Mouse (Mus musculus): ENCODE measurements around the gene Rhof.

Rhof gene

GRCm38 (mm10) chr5:123132308-123133071 is at the start of gene Rhof:
Gene Rhof (minus strand): TSS chr5:123132692.
- in situ Hi-C loops (cut with MseI, MboI), result no loop called here

DNA sequence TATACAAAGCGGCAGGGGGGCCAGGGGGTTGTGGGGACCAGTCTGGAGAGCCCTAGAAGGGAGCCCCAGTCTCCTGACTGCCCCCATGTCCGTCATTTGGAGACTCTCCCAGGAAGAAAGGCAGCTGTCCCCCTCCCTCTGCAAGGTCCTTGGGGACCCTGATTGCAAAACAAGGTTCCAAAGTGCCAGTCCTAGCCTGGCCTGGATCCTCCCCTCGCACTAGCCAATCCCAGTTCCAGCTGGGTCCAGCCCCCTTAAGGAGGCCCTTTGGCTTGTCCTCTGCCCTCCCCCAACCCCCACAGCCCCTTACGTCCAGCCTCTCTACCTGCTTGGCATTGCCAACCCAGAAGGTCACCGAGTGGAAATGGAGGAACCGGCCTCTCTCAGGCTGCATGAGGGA is 49.0 kb upstream of the Rhof start:
- in situ Hi-C loops (cut with MseI, MboI), result no loop called here

GRCm38 (mm10) chr5:123180390-123180789 is 47.9 kb upstream of the Rhof start:
- in situ Hi-C loops (cut with MseI, MboI), result no loop called here

- in situ Hi-C loops (cut with MseI, MboI), result no loop called here
These were observed 46.3 kb upstream of the Rhof start for GRCm38 (mm10) chr5:123178792-123179191.

- in situ Hi-C loops (cut with MseI, MboI), result loop anchor here (5.0 kb wide), 2 partner anchors 104 to 109 kb away; partner anchors contain the start of gene Tmem120b (in 1 of the 2)
These were observed 39.3 kb upstream of the Rhof start for GRCm38 (mm10) chr5:123171646-123172350.

DNA sequence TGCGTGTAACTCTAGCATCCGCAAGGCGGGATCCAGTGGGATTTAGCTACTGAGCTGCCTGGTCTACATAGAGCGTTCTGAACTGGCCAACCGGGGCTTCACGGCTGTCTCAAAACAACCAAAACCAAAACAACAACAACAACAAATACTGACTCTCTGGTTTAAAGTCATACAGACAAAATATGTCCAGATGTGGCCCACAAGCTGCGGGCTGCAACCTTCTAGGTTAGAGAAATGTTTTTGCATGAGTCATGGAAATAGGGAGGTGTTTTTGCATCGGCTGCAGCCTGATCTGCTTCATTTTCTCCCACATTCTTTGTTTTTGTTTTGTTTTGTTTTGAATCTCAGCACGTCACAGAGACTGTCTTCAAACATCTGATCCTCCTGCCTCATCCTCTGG is 37.9 kb upstream of the Rhof start:
- in situ Hi-C loops (cut with MseI, MboI), result loop anchor here (5.0 kb wide), 2 partner anchors 103 to 108 kb away; partner anchors contain the start of gene Tmem120b (in 1 of the 2)

- in situ Hi-C loops (cut with MseI, MboI), result no loop called here
These were observed 36.8 kb upstream of the Rhof start, which contains the start of gene Psmd9 for GRCm38 (mm10) chr5:123169284-123169683. Gene Psmd9 (plus strand): TSS chr5:123169413.

DNA sequence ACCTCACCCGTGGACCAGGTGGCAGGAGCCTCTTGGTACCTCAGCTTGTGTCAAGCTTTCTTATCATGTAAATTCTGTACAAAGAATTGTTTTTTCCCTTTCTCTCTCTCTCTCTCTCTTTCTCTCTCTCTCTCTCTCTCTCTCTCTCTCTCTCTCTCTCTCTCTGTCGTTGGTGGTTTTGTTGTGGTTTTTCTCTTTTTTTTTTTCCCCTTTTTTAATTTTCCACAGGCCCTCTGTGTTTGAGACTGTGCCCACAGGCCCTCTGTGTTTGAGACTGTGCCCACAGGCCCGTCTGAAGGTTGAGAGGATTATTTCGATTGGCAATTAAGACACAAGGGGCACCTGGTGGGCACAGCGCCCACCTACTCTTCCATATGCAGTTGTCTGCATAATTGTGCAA is 35.1 kb upstream of the Rhof start:
- in situ Hi-C loops (cut with MseI, MboI), result no loop called here

- in situ Hi-C loops (cut with MseI, MboI), result no loop called here
These were observed 33.9 kb upstream of the Rhof start for GRCm38 (mm10) chr5:123166437-123166836.

GRCm38 (mm10) chr5:123162942-123163341 is 30.4 kb upstream of the Rhof start:
- in situ Hi-C loops (cut with MseI, MboI), result no loop called here

DNA sequence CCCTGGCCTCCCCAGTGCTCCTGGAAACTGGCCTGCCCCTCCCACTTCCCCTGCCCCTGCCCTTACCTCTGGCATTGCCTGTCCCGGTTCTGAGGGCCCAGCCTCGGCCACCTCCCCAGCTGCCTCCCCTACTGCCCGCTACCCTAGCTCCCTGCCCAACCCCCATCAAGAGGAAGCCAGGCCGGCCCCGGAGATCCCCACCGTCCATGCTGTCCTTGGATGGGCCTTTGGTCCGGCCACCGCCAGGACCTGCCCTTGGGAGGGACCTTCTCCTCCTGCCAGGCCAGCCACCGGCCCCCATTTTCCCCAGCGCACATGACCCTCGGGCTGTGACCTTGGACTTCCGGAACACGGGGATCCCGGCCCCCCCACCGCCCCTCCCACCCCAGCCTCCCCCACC is 27.8 kb upstream of the Rhof start:
- in situ Hi-C loops (cut with MseI, MboI), result no loop called here

GRCm38 (mm10) chr5:123159866-123160265 is 27.4 kb upstream of the Rhof start:
- in situ Hi-C loops (cut with MseI, MboI), result loop anchor here (5.0 kb wide), 1 partner anchor 38 kb away; no protein-coding TSS in a partner anchor

DNA sequence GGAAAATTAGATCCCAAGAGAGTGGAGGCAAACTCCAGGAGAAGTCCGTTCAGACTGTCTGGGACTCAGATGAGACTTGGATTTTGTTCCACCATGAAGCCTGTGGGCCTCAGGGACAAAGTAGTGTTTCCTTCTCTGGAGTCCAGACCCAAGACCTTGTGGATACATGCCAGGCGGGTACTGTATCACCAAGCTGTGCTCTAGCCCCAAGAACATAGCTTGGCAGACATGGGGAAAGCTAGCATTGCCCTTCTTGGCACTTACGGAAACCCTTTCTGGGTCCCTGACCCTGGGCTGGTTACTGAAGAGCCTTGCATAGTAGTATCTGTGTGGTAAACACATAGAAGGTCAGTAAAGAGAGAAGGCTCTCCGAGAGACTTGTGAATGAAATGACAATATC is 27.0 kb upstream of the Rhof start:
- in situ Hi-C loops (cut with MseI, MboI), result loop anchor here (5.0 kb wide), 1 partner anchor 37 kb away; no protein-coding TSS in a partner anchor

GRCm38 (mm10) chr5:123157972-123158371 is 25.5 kb upstream of the Rhof start:
- in situ Hi-C loops (cut with MseI, MboI), result loop anchor here (5.0 kb wide), 1 partner anchor 36 kb away; no protein-coding TSS in a partner anchor

DNA sequence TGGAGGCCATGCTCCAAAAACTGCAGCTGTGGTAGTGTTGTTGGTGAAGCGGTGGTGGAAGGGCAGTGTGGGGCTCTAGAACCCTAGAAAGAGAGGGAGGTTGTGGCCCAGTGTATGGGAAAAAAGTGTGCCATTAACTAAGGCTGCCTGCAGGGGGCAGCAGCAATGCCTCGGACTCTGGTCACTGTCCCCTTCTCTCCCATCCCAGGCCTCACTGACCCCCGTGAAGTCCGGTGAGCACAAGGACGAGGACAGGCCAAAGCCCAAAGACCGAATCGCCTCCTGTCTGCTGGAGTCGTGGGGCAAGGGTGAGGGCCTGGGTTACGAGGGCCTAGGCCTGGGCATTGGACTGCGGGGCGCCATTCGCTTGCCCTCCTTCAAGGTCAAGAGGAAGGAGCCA is 24.3 kb upstream of the Rhof start:
- in situ Hi-C loops (cut with MseI, MboI), result loop anchor here (5.0 kb wide), 1 partner anchor 34 kb away; no protein-coding TSS in a partner anchor

DNA sequence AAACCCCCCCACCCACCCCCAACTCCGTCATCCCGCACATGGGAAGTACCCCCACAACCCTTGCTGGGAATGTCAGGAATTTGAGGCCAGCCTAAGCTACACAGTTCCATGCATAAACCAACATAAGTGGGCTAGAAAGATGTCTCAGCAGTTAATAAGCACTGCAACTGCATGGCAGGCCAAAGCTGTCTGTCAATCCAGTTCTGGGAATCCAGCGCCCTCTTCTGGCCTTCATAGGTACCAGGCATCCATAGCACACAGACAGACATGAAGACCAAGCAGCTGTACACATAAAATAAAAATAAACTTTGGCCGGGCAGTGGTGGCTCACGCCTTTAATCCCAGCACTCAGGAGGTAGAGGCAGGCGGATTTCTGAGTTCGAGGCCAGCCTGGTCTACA is 22.9 kb upstream of the Rhof start:
- in situ Hi-C loops (cut with MseI, MboI), result loop anchor here (5.0 kb wide), 1 partner anchor 33 kb away; no protein-coding TSS in a partner anchor

DNA sequence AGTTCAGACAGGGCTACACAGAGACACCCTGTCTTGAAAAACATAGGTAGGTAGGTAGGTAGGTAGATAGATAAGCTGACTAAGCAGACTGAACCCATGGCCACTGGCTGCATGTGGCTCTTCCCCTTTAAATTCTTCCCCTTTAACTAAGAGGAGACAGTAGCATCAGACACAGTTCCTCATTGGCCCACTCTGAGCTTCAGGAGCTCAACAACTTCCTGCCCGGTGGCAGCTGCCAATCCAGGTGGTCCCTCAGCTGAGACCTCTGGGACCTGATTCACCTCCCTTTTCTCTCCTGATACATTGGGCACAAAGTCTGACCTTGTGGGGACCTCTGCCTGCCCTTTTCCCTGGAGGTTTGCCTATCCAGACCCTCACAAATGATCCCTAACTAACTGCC is 20.4 kb upstream of the Rhof start:
- in situ Hi-C loops (cut with MseI, MboI), result no loop called here

DNA sequence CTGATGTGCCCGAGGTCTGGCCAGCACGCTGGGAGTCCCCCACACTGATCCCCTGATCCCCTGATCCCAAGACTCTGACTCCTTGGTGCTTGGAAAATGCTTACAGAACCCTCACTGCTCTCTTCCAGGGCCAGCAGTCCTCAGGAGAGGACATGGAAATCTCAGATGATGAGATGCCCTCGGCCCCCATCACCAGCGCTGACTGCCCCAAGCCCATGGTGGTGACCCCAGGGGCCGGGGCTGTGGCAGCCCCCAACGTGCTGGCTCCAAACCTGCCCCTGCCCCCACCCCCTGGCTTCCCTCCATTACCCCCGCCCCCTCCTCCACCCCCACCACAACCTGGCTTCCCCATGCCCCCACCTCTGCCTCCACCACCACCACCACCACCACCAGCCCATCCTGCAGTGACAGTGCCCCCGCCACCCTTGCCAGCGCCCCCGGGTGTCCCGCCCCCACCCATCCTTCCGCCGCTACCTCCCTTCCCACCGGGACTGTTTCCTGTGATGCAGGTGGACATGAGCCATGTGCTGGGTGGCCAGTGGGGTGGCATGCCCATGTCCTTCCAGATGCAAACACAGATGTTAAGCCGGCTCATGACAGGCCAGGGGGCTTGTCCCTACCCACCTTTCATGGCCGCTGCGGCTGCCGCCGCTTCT is 19.3 kb upstream of the Rhof start:
- in situ Hi-C loops (cut with MseI, MboI), result no loop called here

GRCm38 (mm10) chr5:123151077-123151476 is 18.6 kb upstream of the Rhof start:
- in situ Hi-C loops (cut with MseI, MboI), result no loop called here

- in situ Hi-C loops (cut with MseI, MboI), result no loop called here
These were observed 18.1 kb upstream of the Rhof start for GRCm38 (mm10) chr5:123150641-123151040.

GRCm38 (mm10) chr5:123149451-123150400 is 17.2 kb upstream of the Rhof start:
- in situ Hi-C loops (cut with MseI, MboI), result no loop called here

Measured in mouse trophoblast stem cell (cell line).